Mouse (Mus musculus): ENCODE measurements around the gene Arfgap3.

Gene Arfgap3

DNA sequence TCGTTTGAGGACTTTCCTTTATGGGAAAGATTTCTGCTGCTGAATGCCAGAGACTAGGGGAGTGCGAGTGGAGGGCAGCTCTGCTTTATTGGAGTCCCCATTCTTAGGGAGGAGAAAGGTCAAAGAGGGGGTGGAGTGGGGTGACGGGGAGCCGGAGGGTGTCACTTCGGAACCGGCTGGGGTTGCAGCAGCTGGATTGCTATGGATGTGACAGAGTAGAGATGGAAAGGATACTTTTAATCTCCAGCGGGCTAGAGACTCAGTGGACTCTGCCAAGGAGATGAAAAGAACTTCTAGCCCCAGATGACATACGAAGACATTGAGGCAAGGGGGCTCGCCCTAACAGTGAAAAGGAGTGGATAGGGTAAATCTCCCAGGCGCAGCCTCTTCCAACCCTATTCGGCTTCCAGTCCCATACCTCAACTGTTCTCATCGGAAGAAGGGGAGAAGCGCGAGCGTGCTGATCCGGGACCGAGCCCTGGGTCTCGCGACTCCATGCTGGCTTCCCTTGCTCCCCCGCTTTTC lies 99.3 kb downstream of the Arfgap3 start:
- no peak for DNase-seq
